Mouse (Mus musculus): ENCODE measurements around the gene Lrba. TPM values are rescaled to one million over a fixed set of nuclear protein-coding genes. Genes with fewer than 3 reads are reported as not detected.

Gene Lrba
- total and polyA plus RNA-seq, 3 experiments, result 12.3 to 22.6 (median 13.8) TPM

DNA sequence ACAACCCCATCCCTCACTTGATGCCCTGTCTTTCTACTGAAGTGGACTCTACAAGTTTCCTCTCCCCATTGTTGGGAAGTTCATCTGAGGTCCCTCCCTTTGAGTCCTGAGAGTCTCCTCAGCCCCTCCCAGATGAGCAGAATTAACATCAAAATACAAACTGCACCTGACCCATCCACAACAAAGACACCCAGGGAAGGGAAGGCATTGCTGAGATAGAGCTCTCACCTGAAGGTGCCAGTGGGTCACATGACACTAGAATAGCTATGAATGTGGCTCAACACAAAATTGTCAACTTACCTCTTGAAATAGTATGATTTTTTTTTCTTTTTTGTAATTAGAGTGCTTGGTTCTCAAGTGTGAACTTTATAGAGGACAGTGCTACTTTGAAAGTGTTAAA is 468.3 kb downstream of the Lrba start:
- TF ChIP-seq MXI1 (IDR thresholded peaks at IDR 0.05; ENCODE audit: low read depth, low read length) (no peak), USF1 (IDR thresholded peaks at IDR 0.05; ENCODE audit: low read depth, low read length) (0 out of 2 replicates have a peak, but pooled peaks have one; percentile 5)
- Histone ChIP-seq H3K9me3 (replicated peaks; ENCODE audit: low read length) (no peaks in the 10 kb centered on the region), H3K4me1 (ENCODE audit: control insufficient read depth in 1 of 2, insufficient read depth in 2 of 2) (peaks cover 7 to 16% of the 10 kb centered on the region in 2 experiments), H3K79me2 (replicated peaks; ENCODE audit: control insufficient read depth, extremely low read depth, insufficient read depth, poor library complexity, severe bottlenecking) (no peaks in the 10 kb centered on the region), H3K4me2 (ENCODE audit: insufficient read depth, low read depth, poor library complexity, severe bottlenecking) (no peak overlapping the region), H3K36me3 (replicated peaks in 1 of 2; ENCODE audit: control insufficient read depth in 1 of 2, insufficient read depth in 1 of 2, low read length in 1 of 2) (no peaks in the 10 kb centered on the region), H3K4me3 (replicated peaks in 1 of 3; ENCODE audit: low read depth in 2 of 3, low read length in 2 of 3, poor library complexity in 1 of 3) (no peak overlapping the region), H3K27ac (ENCODE audit: insufficient read depth, low read depth) (no peak overlapping the region), H3K27me3 (replicated peaks) (no peaks in the 10 kb centered on the region), H3K9ac (ENCODE audit: insufficient read depth, low read depth) (no peak overlapping the region)
- DNase-seq (ENCODE audit: extremely low read depth), result no peak
- dilution Hi-C loops (cut with MboI; ENCODE audit: extremely low pct_ligation_motif_present, extremely low pct_unique_long_range_greater_than_20kb, low sequenced_read_pairs) (no loop called here), in situ Hi-C loops (cut with MboI; ENCODE audit: low pct_ligation_motif_present, low pct_unique_long_range_greater_than_20kb, low sequenced_read_pairs) (no loop called here)

DNA sequence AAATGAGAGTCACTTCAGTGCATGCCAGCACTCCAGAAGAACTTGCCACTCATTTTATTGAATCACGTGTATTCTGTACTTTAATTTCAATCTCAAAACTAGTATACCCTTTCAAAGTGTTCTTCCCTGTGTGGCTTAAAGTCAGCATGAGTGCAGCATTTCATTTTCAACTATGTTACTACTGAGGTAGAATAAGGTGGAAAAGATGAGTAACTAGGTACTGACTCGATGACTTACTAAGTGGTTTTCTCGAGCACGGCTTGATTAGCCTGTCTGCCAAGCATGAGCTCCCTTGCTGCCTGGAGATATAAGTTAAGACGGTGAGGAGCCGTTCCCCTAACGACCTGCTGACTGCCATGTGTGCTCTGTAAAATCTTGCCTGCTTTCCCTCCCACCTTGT is 469.1 kb downstream of the Lrba start:
- Histone ChIP-seq H3K79me2 (replicated peaks; ENCODE audit: control insufficient read depth, extremely low read depth, insufficient read depth, poor library complexity, severe bottlenecking) (no peaks in the 10 kb centered on the region), H3K27ac (ENCODE audit: insufficient read depth, low read depth) (no peak overlapping the region), H3K9me3 (replicated peaks; ENCODE audit: low read length) (no peaks in the 10 kb centered on the region), H3K4me3 (replicated peaks in 1 of 3; ENCODE audit: low read depth in 2 of 3, low read length in 2 of 3, poor library complexity in 1 of 3) (no peak overlapping the region), H3K9ac (ENCODE audit: insufficient read depth, low read depth) (peak overlapping the region; percentile 13; the same call in 1 of the 2 replicates), H3K4me2 (ENCODE audit: insufficient read depth, low read depth, poor library complexity, severe bottlenecking) (peak overlapping the region; percentile 39), H3K4me1 (ENCODE audit: control insufficient read depth in 1 of 2, insufficient read depth in 2 of 2) (peaks cover 5 to 14% of the 10 kb centered on the region in 2 experiments), H3K27me3 (replicated peaks) (no peaks in the 10 kb centered on the region), H3K36me3 (replicated peaks in 1 of 2; ENCODE audit: control insufficient read depth in 1 of 2, insufficient read depth in 1 of 2, low read length in 1 of 2) (no peaks in the 10 kb centered on the region)
- DNase-seq (ENCODE audit: extremely low read depth), result peak; percentile 39
- in situ Hi-C loops (cut with MboI; ENCODE audit: low pct_ligation_motif_present, low pct_unique_long_range_greater_than_20kb, low sequenced_read_pairs) (no loop called here), dilution Hi-C loops (cut with MboI; ENCODE audit: extremely low pct_ligation_motif_present, extremely low pct_unique_long_range_greater_than_20kb, low sequenced_read_pairs) (no loop called here)
- TF ChIP-seq CHD2 (IDR thresholded peaks at IDR 0.05; ENCODE audit: low read length), result no peak
- no peak for TF ChIP-seq SIN3A (IDR thresholded peaks at IDR 0.05; ENCODE audit: low read length)
- no peak for TF ChIP-seq ELF1 (IDR thresholded peaks at IDR 0.05; ENCODE audit: low read depth, low read length)
- peak; percentile 81 for TF ChIP-seq JUND (conservative IDR thresholded peaks at IDR 0.05; ENCODE audit: low read depth, low read length)
- no peak for TF ChIP-seq ZNF384 (IDR thresholded peaks at IDR 0.05; ENCODE audit: low read depth, low read length)
- 0 out of 2 replicates have a peak, but pooled peaks have one; percentile 24 for TF ChIP-seq BHLHE40 (IDR thresholded peaks at IDR 0.05; ENCODE audit: low read depth, low read length)
- no peak for TF ChIP-seq MAFK (IDR thresholded peaks at IDR 0.05; ENCODE audit: insufficient replicate concordance, low read length)
- TF ChIP-seq RCOR1 (conservative IDR thresholded peaks at IDR 0.05; ENCODE audit: low read depth, low read length), result 0 out of 2 replicates have a peak, but pooled peaks have one; percentile 24
- no peak for TF ChIP-seq IRF4 (IDR thresholded peaks at IDR 0.05; ENCODE audit: low read depth, low read length)
- no peak for TF ChIP-seq USF1 (IDR thresholded peaks at IDR 0.05; ENCODE audit: low read depth, low read length)
- TF ChIP-seq KAT2A (IDR thresholded peaks at IDR 0.05; ENCODE audit: insufficient replicate concordance, low read length), result no peak
- TF ChIP-seq NRF1 (IDR thresholded peaks at IDR 0.05; ENCODE audit: low read depth, low read length), result no peak
- TF ChIP-seq ETS1 (conservative IDR thresholded peaks at IDR 0.05; ENCODE audit: low read depth, low read length), result no peak
- TF ChIP-seq JUN (IDR thresholded peaks at IDR 0.05; ENCODE audit: insufficient read depth, low read depth, low read length), result peak; percentile 58; the same call in 1 of the 2 replicates

Data from CH12.LX (cell line).